Mouse (Mus musculus) ES-Bruce4 (cell line): Measurements from ENCODE around the gene Tmem88. TPM values are rescaled to one million over a fixed set of nuclear protein-coding genes. Genes with fewer than 3 reads are reported as not detected.

Source experiments
- H3K27ac ChIP-seq: 2 replicates; pipeline ENCODE4 v1.5.1; 2012; ENCODE audit warnings: low read length, inconsistent platforms; ENCODE audit not compliant: insufficient read depth
- H3K27me3 ChIP-seq: 2 replicates; pipeline ENCODE4 v1.6.1; 2012; ENCODE audit warnings: mild to moderate bottlenecking, low read length, inconsistent platforms; ENCODE audit not compliant: control insufficient read depth, poor library complexity, insufficient read depth, severe bottlenecking
- H3K36me3 ChIP-seq: 2 replicates; pipeline ENCODE4 v1.6.1; 2012; ENCODE audit warnings: inconsistent platforms, mild to moderate bottlenecking, low read length, moderate library complexity; ENCODE audit not compliant: control insufficient read depth, poor library complexity, insufficient read depth, severe bottlenecking
- H3K4me1 ChIP-seq: one replicate; pipeline ENCODE4 v1.8.1; 2011; ENCODE audit warnings: low read length; ENCODE audit not compliant: control insufficient read depth, insufficient read depth
- H3K4me3 ChIP-seq: 2 replicates; pipeline ENCODE4 v1.5.1; 2011; ENCODE audit warnings: low read depth, mild to moderate bottlenecking, low read length
- H3K9ac ChIP-seq: 2 replicates; pipeline ENCODE4 v1.6.1; 2012; ENCODE audit warnings: low read depth, mild to moderate bottlenecking, inconsistent platforms; ENCODE audit not compliant: poor library complexity, severe bottlenecking
- H3K9me3 ChIP-seq: replicated peaks from 2 replicates; pipeline ENCODE4 v1.6.1; 2012; ENCODE audit warnings: mild to moderate bottlenecking, low read length, inconsistent platforms; ENCODE audit not compliant: control insufficient read depth, poor library complexity, insufficient read depth, severe bottlenecking
- CTCF ChIP-seq: IDR thresholded peaks from one replicate; pipeline ENCODE4 v1.8.1; 2011; ENCODE audit warnings: low read depth, low read length
- EP300 ChIP-seq: IDR thresholded peaks from 2 replicates; pipeline ENCODE4 v1.6.1; 2011; ENCODE audit warnings: low read depth, low read length; ENCODE audit not compliant: insufficient read depth
- POLR2A ChIP-seq: IDR thresholded peaks from one replicate; pipeline ENCODE4 v1.8.1; 2011; ENCODE audit warnings: low read length; ENCODE audit not compliant: insufficient read depth
- polyA plus RNA-seq: library from polyadenylated mRNA; stranded (reverse); fragments of >200 nt; gene quantifications from 2 replicates; pipeline ENCODE4 v1.2.4, GENCODE M21; 2011; ENCODE audit warnings: low read depth; ENCODE audit not compliant: missing spikeins, insufficient read depth, insufficient read length

The Tmem88 gene
- polyA plus RNA-seq, 1 experiment = 15.7 TPM

DNA sequence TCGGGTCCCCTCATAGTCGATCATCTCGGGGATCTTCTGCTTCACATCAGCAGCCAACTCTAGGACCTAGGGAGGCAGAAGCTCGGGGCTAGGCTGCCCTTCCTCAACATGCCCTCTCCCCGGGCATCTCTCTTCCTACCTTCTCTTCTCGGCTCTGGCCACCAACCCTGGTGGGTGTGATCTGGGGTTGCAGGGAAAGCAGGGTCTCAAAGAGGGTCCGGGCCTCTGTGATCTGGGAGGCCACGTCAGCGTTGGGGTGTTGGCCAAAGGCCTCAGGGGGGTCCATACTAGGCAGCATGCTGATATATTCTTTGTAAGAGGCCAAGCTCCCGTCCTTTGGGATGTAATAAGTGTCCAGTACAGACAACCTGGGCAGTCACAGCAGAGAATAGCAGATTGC lies 24.8 kb upstream of the Tmem88 start:
- Histone ChIP-seq H3K27ac (no peak overlapping the region), H3K9me3 (no peaks in the 10 kb centered on the region), H3K27me3 (no peaks in the 10 kb centered on the region), H3K36me3 (no peaks in the 10 kb centered on the region), H3K4me3 (no peak overlapping the region), H3K9ac (no peak overlapping the region), H3K4me1 (peaks cover 5% of the 10 kb centered on the region)
- no peak for TF ChIP-seq EP300
- TF ChIP-seq POLR2A = no peak
- TF ChIP-seq CTCF = no peak

DNA sequence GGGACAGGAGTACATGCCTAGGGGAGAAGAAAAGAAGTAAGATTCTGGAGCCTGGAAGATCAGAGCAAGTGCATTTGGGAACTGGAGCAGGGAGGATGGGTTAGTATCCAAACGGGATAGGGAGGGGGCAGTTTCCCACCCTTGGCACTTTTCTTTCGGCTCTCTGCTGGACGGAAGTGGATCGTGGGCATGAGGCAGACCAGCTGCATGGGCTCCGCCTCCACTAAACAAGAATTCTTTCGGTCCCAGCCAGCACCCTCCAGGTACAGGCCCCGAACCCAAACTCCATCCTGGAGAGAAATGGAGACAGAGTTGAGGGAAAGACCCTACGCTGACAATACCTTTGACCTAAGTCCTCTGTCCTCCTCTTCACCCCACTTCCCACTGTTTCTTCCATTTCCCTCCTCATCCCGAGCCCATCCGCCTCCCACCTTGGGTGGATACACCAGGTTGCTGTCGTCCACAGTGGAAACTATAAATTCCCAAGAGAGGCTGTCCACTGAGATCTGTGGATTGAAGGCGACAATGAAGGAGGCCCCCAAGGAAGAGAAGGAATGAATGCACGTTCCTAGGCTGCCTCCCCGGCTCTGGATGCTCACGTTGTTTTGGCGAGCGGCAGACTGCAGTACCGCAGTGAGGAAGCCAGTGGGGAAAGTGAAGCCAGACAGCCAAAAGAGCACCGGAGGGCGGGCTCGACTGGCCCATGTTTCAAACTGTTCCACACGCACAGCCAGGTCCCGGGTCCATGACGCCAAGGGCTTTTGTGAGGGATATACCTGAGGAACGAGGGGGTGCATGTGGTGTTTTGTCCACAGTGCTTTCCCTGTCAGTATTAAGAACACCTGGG lies 23.3 kb upstream of the Tmem88 start:
- Histone ChIP-seq H3K4me3 (no peak overlapping the region), H3K9me3 (no peaks in the 10 kb centered on the region), H3K27me3 (no peaks in the 10 kb centered on the region), H3K9ac (0 out of 2 replicates have a peak overlapping the region, but pooled peaks have one; percentile 8), H3K36me3 (no peaks in the 10 kb centered on the region), H3K27ac (no peak overlapping the region), H3K4me1 (peaks cover 5% of the 10 kb centered on the region)
- no peak for TF ChIP-seq EP300
- no peak for TF ChIP-seq POLR2A
- TF ChIP-seq CTCF = no peak

DNA sequence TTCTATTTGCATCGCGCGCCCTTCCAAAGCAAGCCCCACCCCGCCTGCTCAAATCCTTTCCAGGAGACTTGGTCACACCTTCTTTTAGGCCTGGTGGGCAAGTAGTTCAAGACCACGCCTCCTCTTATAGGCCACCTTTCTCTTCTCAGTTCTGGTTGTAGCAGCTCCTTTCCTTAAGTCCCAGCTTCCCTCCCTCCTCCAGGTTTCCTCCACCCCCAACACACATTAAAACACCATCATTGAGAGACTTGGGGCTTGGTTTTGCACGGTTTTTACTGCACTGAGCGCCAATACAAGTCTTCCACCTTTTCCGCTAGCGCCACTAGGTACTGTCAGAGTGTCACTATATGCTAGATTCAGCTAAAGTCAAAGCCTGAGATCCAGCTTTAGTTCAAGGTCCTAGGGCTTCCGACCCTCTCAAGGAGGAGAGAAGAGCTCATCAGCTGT lies 22.5 kb upstream of the Tmem88 start:
- H3K4me3 ChIP-seq = peak overlapping the region; percentile 76
- H3K27me3 ChIP-seq = no peaks in the 10 kb centered on the region
- H3K9ac ChIP-seq = 0 out of 2 replicates have a peak overlapping the region, but pooled peaks have one; percentile 8
- H3K9me3 ChIP-seq = no peaks in the 10 kb centered on the region
- H3K27ac ChIP-seq = no peak overlapping the region
- H3K36me3 ChIP-seq = no peaks in the 10 kb centered on the region
- peaks cover 5% of the 10 kb centered on the region for H3K4me1 ChIP-seq
- TF ChIP-seq EP300 (no peak), CTCF (no peak), POLR2A (no peak)

DNA sequence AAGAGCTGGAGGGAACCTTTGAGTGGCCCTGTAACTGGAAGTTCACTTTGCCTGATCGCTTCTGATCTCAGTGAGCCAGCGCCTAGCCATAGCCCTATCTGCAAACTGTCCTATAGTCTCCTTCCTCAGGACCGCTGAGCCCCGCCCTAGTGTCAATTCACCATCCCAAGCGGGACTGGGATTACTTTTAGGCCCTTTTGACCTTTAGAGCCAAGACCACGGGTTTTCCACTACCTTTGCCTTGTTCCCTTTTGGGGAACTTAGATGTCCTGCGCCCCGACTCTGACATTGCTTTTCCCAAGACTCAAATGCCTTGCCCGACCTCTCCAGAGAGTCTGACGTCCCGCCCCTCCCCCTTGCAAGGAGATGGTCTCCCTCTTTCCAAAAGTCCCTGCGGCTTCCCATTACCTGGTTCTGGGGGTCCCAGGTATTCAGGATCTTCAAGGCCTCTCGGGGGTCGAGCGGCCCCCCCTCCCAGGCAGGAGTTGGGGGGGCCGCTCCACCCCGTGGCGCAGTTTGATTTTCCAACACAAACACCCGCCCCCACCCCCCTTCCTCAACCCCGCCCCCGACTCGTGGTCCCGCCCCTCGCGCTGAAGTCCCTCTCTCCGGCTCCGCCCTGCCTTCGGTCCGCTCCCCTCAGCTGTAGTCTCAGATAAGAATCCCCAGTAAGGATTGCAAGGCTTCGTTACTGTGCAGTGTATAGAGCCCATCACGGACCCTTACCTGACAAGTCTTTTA lies 21.9 kb upstream of the Tmem88 start:
- Histone ChIP-seq H3K4me1 (peaks cover 5% of the 10 kb centered on the region), H3K4me3 (peak overlapping the region; percentile 76), H3K9me3 (no peaks in the 10 kb centered on the region), H3K36me3 (no peaks in the 10 kb centered on the region), H3K27ac (no peak overlapping the region), H3K27me3 (no peaks in the 10 kb centered on the region), H3K9ac (peak overlapping the region; percentile 16; the same call in 1 of the 2 replicates)
- TF ChIP-seq EP300 (no peak), POLR2A (no peak), CTCF (no peak)

DNA sequence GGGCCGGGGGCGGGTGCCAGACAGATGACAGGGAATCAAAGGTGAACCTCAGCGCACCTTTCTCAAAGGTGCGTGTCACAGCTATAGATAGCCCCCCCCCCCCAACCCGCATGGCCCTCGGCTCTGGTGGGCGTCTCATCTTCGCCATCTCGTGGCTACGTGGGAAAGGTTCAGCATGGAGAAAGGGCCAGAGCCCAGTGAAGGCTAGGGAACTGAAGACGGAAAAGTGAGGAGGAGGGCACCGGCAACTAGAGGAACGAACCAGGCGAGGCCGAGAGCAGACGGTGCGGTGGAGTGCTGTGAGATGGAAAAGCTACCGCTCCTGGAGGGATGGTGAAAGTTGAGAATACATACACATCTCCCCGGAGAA lies 21.4 kb upstream of the Tmem88 start:
- no peak for TF ChIP-seq CTCF
- no peak for TF ChIP-seq POLR2A
- TF ChIP-seq EP300 = no peak
- peak overlapping the region; percentile 16; the same call in 1 of the 2 replicates for H3K9ac ChIP-seq
- H3K27ac ChIP-seq = no peak overlapping the region
- peak overlapping the region; percentile 46 for H3K4me3 ChIP-seq
- H3K4me1 ChIP-seq = peaks cover 7% of the 10 kb centered on the region
- H3K9me3 ChIP-seq = no peaks in the 10 kb centered on the region
- H3K27me3 ChIP-seq = no peaks in the 10 kb centered on the region
- H3K36me3 ChIP-seq = no peaks in the 10 kb centered on the region
